Mouse (Mus musculus): ENCODE measurements at regions not wholly inside any gene's neighbourhood (a gene's known extent, or its start where the extent isn't known, plus 50 kb on each side); places are given as distances from the start of the nearest gene placed in this dataset.

GRCm38 (mm10) chr11:42754481-42755272 lies 280.9 kb upstream of the Gm9972 start:
- Histone ChIP-seq H3K27me3 (ENCODE audit: insufficient read depth, low read length) (no peaks in the 10 kb centered on the region), H3K27ac (ENCODE audit: low read length) (no peak overlapping the region), H3K4me3 (ENCODE audit: low read length) (no peak overlapping the region), H3K9ac (replicated peaks; ENCODE audit: low read length) (no peak overlapping the region), H3K9me3 (ENCODE audit: low read length) (no peaks in the 10 kb centered on the region), H3K4me1 (ENCODE audit: insufficient read depth, low read length) (no peaks in the 10 kb centered on the region), H3K4me2 (replicated peaks; ENCODE audit: low read depth, low read length) (no peak overlapping the region), H3K36me3 (ENCODE audit: insufficient read depth, low read length) (no peaks in the 10 kb centered on the region)
- ATAC-seq (ENCODE audit: low FRiP score, low TSS enrichment) = no peak
- WGBS = 70% methylated on average over 6 of the region's 6 CpGs

- 66% methylated on average over 4 of the region's 4 CpGs for WGBS
- Histone ChIP-seq H3K4me3 (ENCODE audit: low read length) (no peak overlapping the region), H3K9me3 (ENCODE audit: low read length) (no peaks in the 10 kb centered on the region), H3K36me3 (ENCODE audit: insufficient read depth, low read length) (no peaks in the 10 kb centered on the region), H3K4me2 (replicated peaks; ENCODE audit: low read depth, low read length) (no peak overlapping the region), H3K9ac (replicated peaks; ENCODE audit: low read length) (no peak overlapping the region), H3K27ac (ENCODE audit: low read length) (no peak overlapping the region), H3K27me3 (ENCODE audit: insufficient read depth, low read length) (no peaks in the 10 kb centered on the region), H3K4me1 (ENCODE audit: insufficient read depth, low read length) (no peaks in the 10 kb centered on the region)
- ATAC-seq (ENCODE audit: low FRiP score, low TSS enrichment) = no peak
Measured at GRCm38 (mm10) chr11:42755415-42755814, 280.1 kb upstream of the Gm9972 start.

- Histone ChIP-seq H3K4me3 (ENCODE audit: low read length) (no peak overlapping the region), H3K27ac (ENCODE audit: low read length) (no peak overlapping the region), H3K9ac (replicated peaks; ENCODE audit: low read length) (no peak overlapping the region), H3K36me3 (ENCODE audit: insufficient read depth, low read length) (no peaks in the 10 kb centered on the region), H3K27me3 (ENCODE audit: insufficient read depth, low read length) (no peaks in the 10 kb centered on the region), H3K9me3 (ENCODE audit: low read length) (no peaks in the 10 kb centered on the region), H3K4me2 (replicated peaks; ENCODE audit: low read depth, low read length) (no peak overlapping the region), H3K4me1 (ENCODE audit: insufficient read depth, low read length) (no peaks in the 10 kb centered on the region)
- no peak for ATAC-seq (ENCODE audit: low FRiP score, low TSS enrichment)
Measured at GRCm38 (mm10) chr11:42765213-42765612, 270.3 kb upstream of the Gm9972 start.

- Histone ChIP-seq H3K4me3 (ENCODE audit: low read length) (no peak overlapping the region), H3K9me3 (ENCODE audit: low read length) (no peaks in the 10 kb centered on the region), H3K27me3 (ENCODE audit: insufficient read depth, low read length) (no peaks in the 10 kb centered on the region), H3K9ac (replicated peaks; ENCODE audit: low read length) (no peak overlapping the region), H3K27ac (ENCODE audit: low read length) (no peak overlapping the region), H3K36me3 (ENCODE audit: insufficient read depth, low read length) (no peaks in the 10 kb centered on the region), H3K4me1 (ENCODE audit: insufficient read depth, low read length) (no peaks in the 10 kb centered on the region), H3K4me2 (replicated peaks; ENCODE audit: low read depth, low read length) (no peak overlapping the region)
- WGBS = 67% methylated on average over 4 of the region's 4 CpGs
- ATAC-seq (ENCODE audit: low FRiP score, low TSS enrichment) = no peak
Measured at GRCm38 (mm10) chr11:42775074-42775676, 260.4 kb upstream of the Gm9972 start.

GRCm38 (mm10) chr11:42811487-42811886 lies 224.1 kb upstream of the Gm9972 start:
- Histone ChIP-seq H3K36me3 (ENCODE audit: insufficient read depth, low read length) (no peaks in the 10 kb centered on the region), H3K9me3 (ENCODE audit: low read length) (no peaks in the 10 kb centered on the region), H3K4me1 (ENCODE audit: insufficient read depth, low read length) (no peaks in the 10 kb centered on the region), H3K27ac (ENCODE audit: low read length) (no peak overlapping the region), H3K4me2 (replicated peaks; ENCODE audit: low read depth, low read length) (no peak overlapping the region), H3K9ac (replicated peaks; ENCODE audit: low read length) (no peak overlapping the region), H3K4me3 (ENCODE audit: low read length) (no peak overlapping the region), H3K27me3 (ENCODE audit: insufficient read depth, low read length) (no peaks in the 10 kb centered on the region)
- ATAC-seq (ENCODE audit: low FRiP score, low TSS enrichment) = no peak
- 51% methylated on average over 1 of the region's 1 CpGs for WGBS

GRCm38 (mm10) chr11:42815753-42816152 lies 219.8 kb upstream of the Gm9972 start:
- no peak for ATAC-seq (ENCODE audit: low FRiP score, low TSS enrichment)

GRCm38 (mm10) chr11:42822835-42823234 lies 212.7 kb upstream of the Gm9972 start:
- ATAC-seq (ENCODE audit: low FRiP score, low TSS enrichment) = no peak
- WGBS = 58% methylated on average over 1 of the region's 1 CpGs
- H3K4me3 ChIP-seq (ENCODE audit: low read length) = no peak overlapping the region
- no peaks in the 10 kb centered on the region for H3K36me3 ChIP-seq (ENCODE audit: insufficient read depth, low read length)
- no peak overlapping the region for H3K27ac ChIP-seq (ENCODE audit: low read length)
- no peaks in the 10 kb centered on the region for H3K4me1 ChIP-seq (ENCODE audit: insufficient read depth, low read length)
- no peaks in the 10 kb centered on the region for H3K27me3 ChIP-seq (ENCODE audit: insufficient read depth, low read length)
- H3K4me2 ChIP-seq (replicated peaks; ENCODE audit: low read depth, low read length) = no peak overlapping the region
- H3K9ac ChIP-seq (replicated peaks; ENCODE audit: low read length) = no peak overlapping the region
- no peaks in the 10 kb centered on the region for H3K9me3 ChIP-seq (ENCODE audit: low read length)

More at GRCm38 (mm10) chr11:42815753-42816152, 219.8 kb upstream of the Gm9972 start:
- H3K27me3 ChIP-seq (ENCODE audit: insufficient read depth, low read length) = no peaks in the 10 kb centered on the region
- 86% methylated on average over 2 of the region's 2 CpGs for WGBS
- H3K9me3 ChIP-seq (ENCODE audit: low read length) = no peaks in the 10 kb centered on the region
- no peak overlapping the region for H3K27ac ChIP-seq (ENCODE audit: low read length)
- H3K36me3 ChIP-seq (ENCODE audit: insufficient read depth, low read length) = no peaks in the 10 kb centered on the region
- H3K4me2 ChIP-seq (replicated peaks; ENCODE audit: low read depth, low read length) = no peak overlapping the region
- no peak overlapping the region for H3K4me3 ChIP-seq (ENCODE audit: low read length)
- H3K4me1 ChIP-seq (ENCODE audit: insufficient read depth, low read length) = no peaks in the 10 kb centered on the region
- no peak overlapping the region for H3K9ac ChIP-seq (replicated peaks; ENCODE audit: low read length)

- no peaks in the 10 kb centered on the region for H3K27me3 ChIP-seq (ENCODE audit: insufficient read depth, low read length)
- H3K4me1 ChIP-seq (ENCODE audit: insufficient read depth, low read length) = no peaks in the 10 kb centered on the region
- no peak overlapping the region for H3K4me3 ChIP-seq (ENCODE audit: low read length)
- no peak overlapping the region for H3K4me2 ChIP-seq (replicated peaks; ENCODE audit: low read depth, low read length)
- no peaks in the 10 kb centered on the region for H3K36me3 ChIP-seq (ENCODE audit: insufficient read depth, low read length)
- H3K27ac ChIP-seq (ENCODE audit: low read length) = no peak overlapping the region
- no peak for ATAC-seq (ENCODE audit: low FRiP score, low TSS enrichment)
- 90% methylated on average over 1 of the region's 1 CpGs for WGBS
- no peaks in the 10 kb centered on the region for H3K9me3 ChIP-seq (ENCODE audit: low read length)
- no peak overlapping the region for H3K9ac ChIP-seq (replicated peaks; ENCODE audit: low read length)
Measured at GRCm38 (mm10) chr11:42845795-42846194, 189.8 kb upstream of the Gm9972 start.

GRCm38 (mm10) chr11:42854411-42854810 lies 181.1 kb upstream of the Gm9972 start:
- Histone ChIP-seq H3K4me2 (replicated peaks; ENCODE audit: low read depth, low read length) (no peak overlapping the region), H3K4me3 (ENCODE audit: low read length) (no peak overlapping the region), H3K4me1 (ENCODE audit: insufficient read depth, low read length) (no peaks in the 10 kb centered on the region), H3K27me3 (ENCODE audit: insufficient read depth, low read length) (no peaks in the 10 kb centered on the region), H3K36me3 (ENCODE audit: insufficient read depth, low read length) (no peaks in the 10 kb centered on the region), H3K9me3 (ENCODE audit: low read length) (no peaks in the 10 kb centered on the region), H3K27ac (ENCODE audit: low read length) (no peak overlapping the region), H3K9ac (replicated peaks; ENCODE audit: low read length) (no peak overlapping the region)
- ATAC-seq (ENCODE audit: low FRiP score, low TSS enrichment) = no peak
- 78% methylated on average over 4 of the region's 4 CpGs for WGBS

- no peaks in the 10 kb centered on the region for H3K9me3 ChIP-seq (ENCODE audit: low read length)
- H3K27me3 ChIP-seq (ENCODE audit: insufficient read depth, low read length) = no peaks in the 10 kb centered on the region
- H3K4me1 ChIP-seq (ENCODE audit: insufficient read depth, low read length) = no peaks in the 10 kb centered on the region
- no peak overlapping the region for H3K9ac ChIP-seq (replicated peaks; ENCODE audit: low read length)
- no peaks in the 10 kb centered on the region for H3K36me3 ChIP-seq (ENCODE audit: insufficient read depth, low read length)
- H3K27ac ChIP-seq (ENCODE audit: low read length) = no peak overlapping the region
- no peak overlapping the region for H3K4me3 ChIP-seq (ENCODE audit: low read length)
- no peak for ATAC-seq (ENCODE audit: low FRiP score, low TSS enrichment)
- no peak overlapping the region for H3K4me2 ChIP-seq (replicated peaks; ENCODE audit: low read depth, low read length)
Measured at GRCm38 (mm10) chr11:42857687-42858086, 177.9 kb upstream of the Gm9972 start.

Measured in kidney, embryonic 16.5 days (tissue).